Mouse (Mus musculus) olfactory bulb, adult 2 months (tissue): ENCODE results near the gene Asrgl1.

ENCODE experiments used
- CTCF ChIP-seq: fragments of 200-500 bp; IDR thresholded peaks from 2 replicates; pipeline ENCODE4 v1.5.1; 2012; ENCODE audit warnings: low read depth, mild to moderate bottlenecking, low read length, moderate library complexity; ENCODE audit not compliant: insufficient read depth
- POLR2A ChIP-seq: fragments of 200-500 bp; IDR thresholded peaks from 2 replicates; pipeline ENCODE4 v1.6.1; 2012; ENCODE audit warnings: mild to moderate bottlenecking, low read depth, low read length, moderate library complexity; ENCODE audit not compliant: insufficient read depth

DNA sequence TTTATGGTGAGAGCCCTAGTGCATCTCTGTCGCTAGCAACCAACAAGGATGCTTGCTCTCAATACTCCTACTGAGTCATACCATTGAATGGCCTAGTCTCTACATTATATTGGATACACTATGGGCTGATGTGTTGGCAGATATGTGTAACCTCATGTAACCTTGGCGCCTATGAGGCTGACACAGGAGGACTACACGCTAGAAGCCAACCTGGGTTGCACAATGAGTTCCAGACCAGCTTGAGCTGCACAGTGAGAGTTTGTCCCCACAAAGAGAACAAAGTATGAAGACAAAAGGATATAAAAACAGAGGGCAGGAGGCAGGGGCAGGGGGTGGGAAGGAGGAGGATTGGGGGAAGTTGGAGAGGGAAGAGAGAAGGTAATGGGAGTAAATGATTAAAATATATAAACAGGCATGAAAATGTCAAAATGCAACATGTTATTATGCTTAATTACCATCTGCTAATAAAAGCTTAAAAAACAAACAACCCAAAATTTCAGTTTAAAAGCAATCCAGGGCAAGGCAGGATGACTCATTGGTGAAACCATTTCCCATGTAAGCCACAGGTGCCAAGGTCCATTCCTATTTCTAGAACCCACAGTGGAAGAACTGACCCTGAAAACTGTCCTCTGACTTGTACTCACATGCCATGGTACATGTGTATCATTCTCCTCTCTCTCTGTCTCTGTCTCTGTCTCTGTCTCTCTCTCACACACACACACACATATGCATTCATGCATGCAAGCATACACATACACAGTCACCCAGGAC is 15.6 kb downstream of the Asrgl1 start:
- TF ChIP-seq POLR2A (no peak), CTCF (no peak)
